Mouse (Mus musculus) left cerebral cortex, postnatal 10 days (tissue): ENCODE data around the gene Ier5. TPM values are rescaled to one million over a fixed set of nuclear protein-coding genes. Genes with fewer than 3 reads are reported as not detected.

Experiments used
- DNase-seq, 2 experiments: peaks; one replicate each; pipeline ENCODE4 v3.0.0; 2021 to 2022; ENCODE audit warnings: low spot score in 2 of 2, mixed read lengths in 1 of 2; ENCODE audit errors: extremely low spot score in 1 of 2
- intact Hi-C: fragments of 180-260 bp; cut with DNase I; formaldehyde crosslinking; loops from one replicate; pipeline ENCODE4 v1.15.1; 2025
- total RNA-seq, 2 experiments: library from RNA; stranded (reverse); gene quantifications; 2 replicates each; pipeline ENCODE4 v1.2.3; 2021

The Ier5 gene
- total RNA-seq = 10 to 100 TPM; 15.2 to 18.1 TPM

DNA sequence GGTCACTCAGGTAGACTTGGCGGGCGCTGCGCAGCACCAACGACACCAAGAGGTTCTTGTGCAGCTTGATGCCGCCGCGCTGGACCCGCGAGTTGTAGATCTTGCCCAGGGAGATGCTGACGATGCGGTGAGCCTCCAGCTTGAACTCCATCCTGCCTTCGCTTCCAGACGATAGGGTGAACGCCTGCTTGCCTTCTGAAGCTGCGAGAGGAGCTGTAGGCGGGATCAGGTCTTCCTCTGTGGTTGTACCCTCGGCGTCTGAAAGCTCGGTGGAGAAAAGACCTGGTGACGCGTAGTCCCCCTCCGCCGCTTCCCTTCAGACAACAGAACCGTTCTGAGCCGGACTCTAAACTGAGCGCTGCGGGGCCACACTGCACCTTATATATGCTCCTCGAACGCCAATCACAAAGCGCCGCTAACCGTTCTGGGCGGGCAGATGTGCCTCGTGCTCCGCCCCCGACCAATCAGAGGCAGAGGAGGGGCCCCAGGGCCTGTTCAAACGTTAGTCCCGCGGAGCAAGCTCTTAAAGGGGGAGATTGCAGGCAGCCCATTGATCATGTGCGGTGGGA lies at the start of gene Ier5:
Gene Ier5 (minus strand): TSS at position 357 of the 569 bp plus-strand sequence.
- intact Hi-C loops = loop anchor here (5.0 kb wide), 1 partner anchor 113 kb away; no protein-coding TSS in a partner anchor
- peak; percentile 97 for DNase-seq

DNA sequence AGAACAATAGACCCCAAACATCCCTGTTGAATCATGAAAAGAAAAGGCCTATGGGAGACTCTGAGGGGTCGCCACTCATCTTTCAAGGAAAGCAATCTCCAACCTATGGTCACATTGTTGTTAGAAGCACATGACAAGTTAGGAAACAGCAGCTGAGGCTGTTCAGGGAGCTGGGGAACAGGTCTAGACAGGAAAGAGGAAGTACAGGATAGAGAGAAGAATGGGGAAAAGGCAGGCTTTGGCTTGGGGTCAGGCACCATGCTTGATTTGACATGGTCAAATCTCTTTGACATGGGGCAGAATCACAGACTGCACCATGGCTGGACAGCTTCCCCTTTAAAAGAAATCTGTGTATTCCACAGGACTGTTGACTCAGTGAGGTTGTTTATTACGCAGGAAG lies 47.8 kb upstream of the Ier5 start:
- DNase-seq = no peak
- intact Hi-C loops = no loop called here

DNA sequence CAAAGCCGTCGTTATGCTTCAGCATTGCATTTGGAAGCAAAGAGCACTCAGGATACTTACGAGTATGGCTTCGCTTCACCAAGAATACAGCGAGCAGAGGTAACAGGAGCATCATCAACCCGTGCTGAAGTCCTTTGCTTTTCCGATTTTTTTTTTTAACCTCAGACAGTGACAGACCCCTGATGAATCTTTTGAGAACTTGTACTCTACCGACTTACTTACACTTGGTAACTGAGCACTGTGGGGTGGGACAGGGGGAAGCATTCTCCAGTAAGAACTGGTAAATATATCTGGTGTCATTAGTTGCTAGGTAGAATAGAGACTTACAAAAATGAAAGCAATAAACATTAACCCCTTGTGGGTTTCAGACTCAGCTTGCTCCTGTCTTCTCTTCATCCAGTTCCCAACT lies 47.1 kb upstream of the Ier5 start, which contains the start of gene Mr1:
Gene Mr1 (minus strand): TSS at position 243 of the 409 bp plus-strand sequence.
- peak in 1 of 2 experiments; percentile 43 for DNase-seq
- intact Hi-C loops = no loop called here

DNA sequence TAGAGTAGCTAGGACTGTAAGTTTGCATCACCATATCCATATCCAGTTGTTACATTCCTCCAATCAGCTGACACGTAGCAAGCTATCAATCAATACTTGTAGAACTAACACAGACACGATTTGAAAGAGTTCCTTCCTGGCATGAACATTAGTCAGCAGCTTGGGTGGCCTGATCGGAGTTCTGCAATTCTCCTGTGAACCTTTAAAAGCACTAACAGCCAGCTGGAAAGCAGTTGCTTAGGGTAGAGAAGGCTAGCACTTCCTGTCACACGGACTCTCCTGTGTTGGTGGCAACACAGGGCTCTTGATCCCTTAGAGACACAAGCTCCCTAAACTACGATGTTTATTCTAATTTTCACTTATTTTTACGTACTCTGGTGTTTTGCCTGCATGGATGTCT lies 46.2 kb upstream of the Ier5 start:
- intact Hi-C loops = no loop called here

DNA sequence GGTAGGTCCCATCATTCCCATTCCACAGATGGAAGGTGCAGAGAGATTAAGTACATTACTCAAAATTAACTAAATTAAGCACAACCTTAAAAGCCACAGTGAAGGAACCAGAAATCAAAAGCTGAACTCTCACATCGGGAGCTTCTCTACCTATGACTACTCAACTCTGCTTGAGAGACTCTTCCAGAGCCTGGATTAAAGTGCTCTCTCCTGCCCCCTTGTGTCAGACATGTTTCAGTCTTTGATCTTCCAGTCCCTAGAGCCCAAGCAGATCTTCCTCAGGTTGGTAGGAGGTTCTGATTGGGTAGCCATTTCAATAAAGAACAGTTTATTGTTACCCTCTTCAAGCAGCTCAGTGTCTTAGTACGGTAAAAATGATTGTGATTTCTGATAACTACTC lies 40.6 kb upstream of the Ier5 start:
- DNase-seq = peak in 1 of 2 experiments; percentile 58
- intact Hi-C loops = no loop called here

More for the DNA sequence above, 46.2 kb upstream of the Ier5 start:
- no peak for DNase-seq

DNA sequence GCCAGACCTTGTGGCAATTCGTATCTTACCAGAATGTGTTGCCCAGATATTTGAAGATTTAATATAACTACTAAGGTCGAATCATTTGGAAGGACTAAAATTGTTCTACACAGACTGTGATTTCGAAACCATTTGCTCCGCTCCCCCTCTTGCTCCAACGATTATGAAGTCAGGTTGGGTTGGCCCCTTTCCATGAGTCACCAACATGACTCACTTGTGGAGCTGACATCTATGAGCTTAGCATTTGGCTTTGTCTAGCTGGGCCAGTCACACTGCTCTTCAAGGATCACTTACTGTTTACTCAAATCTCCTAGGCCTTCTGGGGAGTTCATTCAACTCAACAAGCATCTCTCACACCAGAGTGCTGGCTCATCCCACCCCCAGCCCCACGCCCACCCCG lies 39.4 kb upstream of the Ier5 start:
- intact Hi-C loops = no loop called here
- DNase-seq = no peak

DNA sequence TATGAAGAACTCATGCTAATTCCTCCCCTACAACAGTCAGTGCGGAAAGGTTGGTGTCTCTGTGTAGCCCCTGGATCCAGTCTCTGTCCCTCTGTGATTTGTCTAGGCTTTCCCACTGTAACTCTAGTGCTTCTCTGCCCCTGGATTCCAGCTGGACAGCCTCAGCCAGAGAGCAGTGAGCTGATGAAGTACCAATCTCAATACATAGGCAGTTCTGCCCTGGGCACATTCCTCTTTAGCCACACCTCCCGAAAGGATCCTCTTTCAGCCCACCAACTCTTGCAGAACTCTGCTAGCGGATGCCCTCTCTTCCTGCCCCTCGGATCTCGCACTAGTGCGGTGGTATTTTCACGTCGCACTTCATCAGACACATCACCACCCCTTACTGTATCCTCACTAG lies 35.4 kb upstream of the Ier5 start:
- intact Hi-C loops = no loop called here
- DNase-seq = no peak

DNA sequence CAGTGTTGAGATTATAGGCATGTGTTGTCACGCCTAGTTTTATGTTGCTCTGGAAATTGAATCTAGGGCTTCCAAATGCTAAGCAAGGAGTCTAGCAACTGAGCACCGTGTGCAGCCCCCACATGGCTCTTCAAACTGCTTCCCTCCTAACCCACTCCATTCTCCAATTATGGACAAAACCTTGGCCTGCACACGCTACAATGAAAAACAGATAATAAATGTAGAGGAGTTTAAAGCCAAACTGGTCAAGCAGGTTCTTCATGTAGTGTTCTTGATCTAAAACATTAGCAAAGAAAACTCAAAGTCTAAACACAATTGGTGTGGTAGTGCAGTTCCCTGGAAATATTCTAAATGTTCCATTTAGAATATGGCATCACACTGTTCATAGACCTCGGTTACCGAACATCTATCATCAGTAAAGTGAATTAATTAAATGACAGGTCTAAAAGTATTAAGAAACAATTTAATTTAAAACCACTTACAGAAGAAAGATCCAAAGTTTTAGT lies 28.0 kb upstream of the Ier5 start:
- intact Hi-C loops = no loop called here
- DNase-seq = no peak

DNA sequence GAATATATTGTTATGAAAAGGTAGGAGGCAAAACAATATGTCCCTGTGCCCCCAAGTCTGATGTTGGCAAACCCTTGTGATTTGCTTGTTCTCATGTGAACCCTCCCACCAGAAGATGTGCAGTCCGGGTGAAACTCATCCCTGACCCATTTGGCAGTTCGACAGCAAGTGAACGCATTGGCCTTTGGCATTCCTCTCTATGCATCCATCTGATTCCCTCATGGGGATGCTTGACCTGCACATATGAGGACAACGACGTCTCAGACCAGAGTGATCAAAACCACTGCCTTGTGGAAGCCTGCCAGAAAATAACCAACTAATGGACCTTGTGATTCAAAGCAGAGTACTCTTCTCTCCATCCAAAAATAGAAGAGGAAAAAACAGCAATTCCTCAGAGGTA lies 27.3 kb upstream of the Ier5 start:
- intact Hi-C loops = no loop called here
- no peak for DNase-seq

DNA sequence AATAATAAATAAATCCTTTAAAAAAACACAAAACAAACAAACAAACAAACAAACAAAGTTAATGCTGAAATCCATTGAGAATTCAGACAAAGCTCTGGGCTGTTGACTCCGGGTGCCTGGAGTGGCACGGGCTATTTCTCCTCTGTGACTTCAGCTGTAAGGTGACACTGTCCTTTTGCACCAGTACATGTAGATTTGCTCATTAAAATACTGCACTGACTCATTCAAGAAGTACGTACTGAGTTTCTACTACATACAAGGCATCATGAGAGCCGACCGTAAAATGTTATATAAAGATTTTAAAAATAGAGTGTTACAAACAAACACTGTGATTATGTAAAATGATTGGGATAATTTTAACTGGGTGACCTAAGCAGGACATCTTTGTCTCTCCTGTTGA lies 25.0 kb upstream of the Ier5 start:
- no peak for DNase-seq
- intact Hi-C loops = no loop called here

DNA sequence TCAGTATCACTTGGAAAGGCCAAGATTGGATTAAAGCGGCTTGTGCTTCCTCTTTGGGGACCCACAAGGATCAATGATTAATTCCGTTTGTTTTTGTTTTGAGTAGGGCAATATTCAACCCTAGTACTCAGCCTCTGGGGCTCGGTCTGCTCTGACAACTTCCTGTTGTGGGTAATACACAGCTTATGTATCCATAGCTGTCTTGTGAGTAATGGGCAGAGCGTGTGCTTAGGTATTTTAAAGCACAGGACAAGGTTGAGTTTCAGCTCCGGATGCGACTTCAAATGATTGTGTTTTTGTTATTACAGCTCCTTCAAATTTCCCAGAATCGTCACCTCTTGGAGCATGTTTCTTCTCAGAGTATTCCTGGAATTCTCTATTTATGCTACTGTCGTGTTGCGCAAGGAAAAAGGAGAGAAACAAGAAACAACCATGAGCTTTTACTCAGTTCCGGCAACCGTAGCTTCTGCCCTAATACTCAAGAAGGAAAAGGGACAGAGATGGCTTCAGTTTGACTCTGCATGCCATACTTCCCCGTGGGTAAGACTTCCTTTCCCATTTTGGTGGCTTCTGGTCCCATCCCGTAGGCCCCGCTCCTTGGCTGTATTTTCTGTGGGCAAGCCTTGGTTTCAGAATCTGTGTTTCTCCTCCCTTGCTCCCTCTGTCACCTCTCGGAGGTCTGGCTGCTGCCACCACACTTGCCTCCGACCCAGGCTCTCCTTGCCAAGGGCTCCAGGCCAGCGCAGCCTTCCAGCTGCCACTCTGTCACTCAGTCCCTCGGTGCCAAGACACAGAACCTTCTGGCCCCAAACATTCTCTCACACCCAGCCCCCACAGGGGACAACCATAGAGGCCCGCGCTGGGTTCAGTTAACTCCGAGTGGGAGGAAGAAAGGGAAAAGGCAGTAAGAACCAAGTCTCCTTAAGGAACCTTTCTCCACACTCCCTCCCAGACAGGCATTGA lies 22.8 kb upstream of the Ier5 start:
- peak; percentile 41 to 57 for DNase-seq
- intact Hi-C loops = no loop called here

DNA sequence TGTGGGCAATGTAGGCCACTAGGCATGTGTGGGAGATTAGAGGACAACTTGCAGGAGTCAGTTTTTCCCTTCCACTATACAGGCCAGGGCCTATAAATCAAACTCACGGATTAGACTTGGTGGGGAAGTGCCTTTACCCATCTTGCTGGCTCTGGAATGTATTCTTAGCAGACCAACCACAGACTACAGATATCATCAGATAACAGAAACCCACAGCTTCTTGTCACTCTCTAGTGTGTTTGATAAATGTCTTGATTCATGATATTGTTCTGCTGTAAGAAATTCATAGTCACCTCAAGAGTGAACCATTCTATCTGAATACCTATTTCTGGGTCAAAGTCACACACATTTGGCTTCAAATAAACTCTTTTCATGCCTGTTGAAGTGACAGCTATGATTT lies 20.3 kb upstream of the Ier5 start:
- DNase-seq = no peak
- intact Hi-C loops = no loop called here

DNA sequence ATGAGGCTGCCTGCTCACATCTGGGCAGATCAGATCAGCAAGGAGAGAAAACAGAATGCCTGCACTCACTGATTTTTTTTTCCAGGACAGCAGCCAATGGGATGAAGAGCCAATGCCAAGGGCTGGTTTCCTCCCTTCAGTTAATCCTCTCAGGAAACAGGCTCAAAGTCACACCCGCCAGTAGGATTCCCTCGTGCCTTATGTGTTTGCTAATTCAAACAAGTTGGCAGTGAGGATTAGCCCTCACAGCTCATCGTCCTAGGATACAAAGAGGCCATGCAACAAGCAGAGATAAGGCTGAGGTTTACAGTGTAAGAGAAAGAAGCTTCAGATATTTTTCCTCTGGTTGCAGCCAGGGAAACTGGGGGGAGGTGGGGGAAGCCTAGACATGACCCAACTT lies 14.5 kb upstream of the Ier5 start:
- intact Hi-C loops = no loop called here
- DNase-seq = no peak

DNA sequence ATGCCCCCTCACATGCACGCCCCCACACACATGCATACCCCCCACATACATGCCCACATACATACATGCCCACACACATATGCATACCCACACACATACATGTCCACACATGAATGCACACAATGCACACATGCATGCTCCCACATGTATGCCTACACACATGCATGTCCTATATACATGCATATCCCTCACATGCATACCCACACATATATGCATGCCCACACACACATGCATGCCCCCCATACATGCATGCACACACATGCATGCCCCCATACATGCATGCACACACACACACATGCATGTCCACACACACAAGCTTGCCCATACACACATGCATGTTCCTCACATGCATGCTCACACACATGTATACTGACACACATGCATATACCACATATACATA lies 13.4 kb upstream of the Ier5 start:
- DNase-seq = no peak

DNA sequence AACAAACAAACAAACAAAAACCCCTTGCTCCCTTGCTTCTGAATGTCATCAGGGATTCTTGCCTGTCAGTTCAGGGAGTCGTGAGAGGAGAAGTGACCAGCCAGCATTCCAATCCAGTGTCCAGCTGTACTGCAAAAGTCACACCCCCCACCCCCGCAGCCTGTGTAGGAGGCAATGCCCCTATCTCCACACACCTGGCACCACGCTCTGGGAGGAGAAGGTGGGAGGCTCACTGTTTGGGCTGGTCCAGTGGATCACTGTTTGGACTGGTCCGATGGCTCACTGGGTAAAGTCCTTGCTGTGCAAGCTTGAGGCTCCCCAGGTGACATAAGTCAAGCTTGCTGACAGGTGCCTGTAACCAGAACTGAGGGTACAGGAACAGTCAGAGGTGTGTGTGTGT lies 12.7 kb upstream of the Ier5 start:
- DNase-seq = no peak
- intact Hi-C loops = no loop called here

More for the DNA sequence above, 13.4 kb upstream of the Ier5 start:
- intact Hi-C loops = no loop called here

DNA sequence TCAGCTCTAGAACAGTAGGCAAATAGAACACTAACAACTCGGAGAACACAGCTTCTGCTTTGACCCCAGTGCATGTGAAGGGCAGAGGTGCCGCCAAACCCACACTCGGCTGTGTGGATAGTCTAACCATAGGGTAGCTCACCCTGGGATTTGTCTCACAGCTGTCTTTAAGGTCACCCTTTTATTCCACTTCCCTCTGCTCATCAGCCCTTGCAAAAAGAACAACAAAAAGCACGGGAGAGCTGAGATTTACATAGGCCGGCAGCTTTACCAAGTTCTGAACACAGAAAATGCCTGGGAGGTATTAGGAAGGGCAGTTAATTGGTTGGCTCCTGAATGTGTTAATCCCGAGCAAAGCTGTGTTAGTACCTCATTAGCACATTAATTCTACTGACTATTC lies 12.1 kb upstream of the Ier5 start:
- intact Hi-C loops = no loop called here
- DNase-seq = no peak

DNA sequence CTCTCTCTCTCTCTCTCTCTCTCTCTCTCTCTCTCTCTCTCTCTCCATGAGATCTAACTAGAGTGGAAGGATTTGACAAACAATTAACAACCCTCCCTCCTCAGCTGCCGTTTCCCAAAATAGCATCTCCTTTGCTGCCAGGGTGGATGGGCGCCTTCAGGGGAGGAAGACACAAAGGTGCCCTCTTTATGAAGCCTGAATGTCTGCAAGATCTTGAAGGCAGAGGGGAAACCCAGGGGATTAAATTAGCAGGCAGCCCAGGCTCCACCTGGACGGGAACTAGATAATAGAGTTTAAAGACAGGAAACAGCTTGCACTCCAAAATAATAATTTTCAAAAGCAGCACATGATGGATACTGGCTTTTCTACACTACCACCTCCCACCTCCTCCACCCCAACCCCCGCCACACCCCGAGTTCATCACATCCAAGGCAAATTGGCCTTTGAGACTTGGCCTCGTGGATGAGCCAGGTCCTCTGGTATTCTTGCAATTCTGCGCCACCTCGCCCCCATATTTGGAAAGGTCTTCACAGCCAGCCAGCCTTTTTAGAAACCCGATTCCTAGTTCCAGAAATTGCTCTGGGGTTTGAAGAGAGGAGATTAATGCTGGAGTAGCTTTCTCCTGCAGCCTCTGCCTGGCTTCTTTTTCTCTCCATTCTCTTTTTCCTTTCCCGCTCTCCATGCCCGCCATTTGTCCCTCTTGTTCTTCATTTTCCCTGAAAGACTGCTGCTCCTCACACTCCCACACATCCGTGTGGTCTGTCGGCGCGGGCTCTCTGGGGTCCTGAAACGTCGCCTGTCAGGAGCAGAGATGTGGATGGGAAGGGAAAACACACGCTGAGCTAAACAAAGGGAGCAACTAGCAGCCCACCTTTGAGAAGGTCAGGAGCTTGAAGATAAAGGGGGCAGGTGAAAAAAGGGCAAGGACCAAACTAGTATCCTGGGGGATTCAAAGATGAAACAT lies 10.2 kb upstream of the Ier5 start:
- intact Hi-C loops = no loop called here
- DNase-seq = no peak

DNA sequence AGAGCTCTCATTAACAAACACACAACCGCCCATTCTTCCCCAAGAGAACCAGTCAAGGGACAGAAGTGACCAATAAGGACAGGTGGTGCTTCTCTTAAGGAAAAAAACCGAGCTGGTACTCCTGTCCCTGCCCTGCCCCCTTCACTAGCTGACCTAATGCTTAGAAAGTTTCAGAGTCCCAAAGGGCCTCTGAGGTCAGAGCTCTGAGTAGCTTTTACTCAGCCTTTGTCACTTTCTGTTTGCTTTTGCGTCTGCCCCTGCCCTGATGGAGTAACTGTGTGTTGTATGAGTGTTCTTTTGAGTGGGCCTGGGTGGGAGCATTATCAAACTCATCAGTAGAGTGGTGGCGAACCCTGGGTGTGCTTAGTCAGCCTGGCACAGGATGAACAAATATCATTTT lies 9.0 kb upstream of the Ier5 start:
- intact Hi-C loops = no loop called here
- no peak for DNase-seq

DNA sequence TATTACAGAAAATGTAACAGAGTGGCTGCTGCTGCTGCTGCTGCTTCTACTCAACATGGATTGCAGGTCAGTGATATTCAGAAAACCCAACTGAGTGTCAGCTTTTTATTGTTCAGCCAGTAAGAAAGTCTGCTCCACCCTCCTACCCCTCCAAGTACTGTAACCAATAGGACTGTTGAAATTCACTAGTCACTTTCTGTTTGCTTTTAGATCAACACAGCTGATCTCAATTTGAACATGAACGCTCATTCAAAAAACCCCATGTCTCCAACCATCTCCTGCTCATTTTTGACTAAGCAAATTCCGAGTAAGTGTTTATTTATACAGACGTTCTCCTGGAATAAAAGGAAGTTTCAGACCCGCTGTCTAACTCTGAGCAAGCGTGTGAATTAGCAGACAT lies 8.4 kb upstream of the Ier5 start:
- intact Hi-C loops = no loop called here
- no peak for DNase-seq
